Mouse (Mus musculus): ENCODE measurements around the gene Spem1.

The Spem1 gene

GRCm38 (mm10) chr11:69836703-69837576 is 15.0 kb upstream of the Spem1 start:
- no peak for DNase-seq (ENCODE audit: low read depth, low spot score)

DNA sequence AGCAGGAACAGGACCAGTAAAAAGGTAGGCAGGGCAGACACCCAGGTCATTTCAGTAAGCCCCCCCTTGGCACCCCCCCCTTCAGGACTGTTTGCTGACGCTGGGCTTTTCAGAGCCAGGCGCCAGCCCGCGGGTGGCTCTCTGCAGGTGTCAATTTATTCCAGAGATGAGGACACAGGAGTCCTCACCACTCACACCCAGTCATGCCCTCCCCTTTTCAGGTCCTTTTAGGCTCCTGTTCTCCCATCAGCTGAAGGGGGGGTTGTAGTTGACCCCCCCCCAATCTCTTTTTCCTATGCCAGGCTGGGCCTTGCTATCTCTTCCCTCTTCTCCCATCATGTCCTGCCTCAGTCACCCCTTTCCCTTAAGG is 14.0 kb upstream of the Spem1 start:
- no peak for DNase-seq (ENCODE audit: low read depth, low spot score)

GRCm38 (mm10) chr11:69835326-69835965 is 13.5 kb upstream of the Spem1 start:
- DNase-seq (ENCODE audit: low read depth, low spot score), result no peak

- DNase-seq (ENCODE audit: low read depth, low spot score), result no peak
These were observed 12.1 kb upstream of the Spem1 start for GRCm38 (mm10) chr11:69834001-69834549.

DNA sequence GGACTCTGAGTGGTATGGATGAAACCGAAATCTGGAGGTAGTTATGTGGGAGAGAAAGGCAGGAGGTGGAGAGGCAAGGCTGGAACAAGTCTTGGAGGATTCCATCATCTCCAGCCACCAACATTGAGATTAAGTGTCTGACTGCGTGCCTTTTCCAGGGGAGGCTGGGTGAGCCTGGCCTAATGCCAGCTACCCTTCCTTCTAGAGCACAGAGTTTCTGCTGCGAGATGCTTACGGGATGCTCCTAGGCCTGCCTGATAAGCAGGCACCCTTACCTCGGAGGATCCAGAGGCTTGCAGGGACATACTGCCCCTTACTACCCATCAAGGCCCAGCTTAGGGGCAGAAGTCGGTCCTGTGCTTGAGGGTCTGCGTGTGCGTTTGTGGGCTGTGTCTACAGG is 11.6 kb upstream of the Spem1 start:
- DNase-seq (ENCODE audit: low read depth, low spot score), result no peak

- DNase-seq (ENCODE audit: low read depth, low spot score), result no peak
These were observed 6.9 kb upstream of the Spem1 start for GRCm38 (mm10) chr11:69828832-69829231.

GRCm38 (mm10) chr11:69823456-69823855 is 1.5 kb upstream of the Spem1 start:
- DNase-seq (ENCODE audit: low read depth, low spot score), result no peak

- no peak for DNase-seq (ENCODE audit: low read depth, low spot score)
These were observed 3.1 kb downstream of the Spem1 start for GRCm38 (mm10) chr11:69818871-69819270.

DNA sequence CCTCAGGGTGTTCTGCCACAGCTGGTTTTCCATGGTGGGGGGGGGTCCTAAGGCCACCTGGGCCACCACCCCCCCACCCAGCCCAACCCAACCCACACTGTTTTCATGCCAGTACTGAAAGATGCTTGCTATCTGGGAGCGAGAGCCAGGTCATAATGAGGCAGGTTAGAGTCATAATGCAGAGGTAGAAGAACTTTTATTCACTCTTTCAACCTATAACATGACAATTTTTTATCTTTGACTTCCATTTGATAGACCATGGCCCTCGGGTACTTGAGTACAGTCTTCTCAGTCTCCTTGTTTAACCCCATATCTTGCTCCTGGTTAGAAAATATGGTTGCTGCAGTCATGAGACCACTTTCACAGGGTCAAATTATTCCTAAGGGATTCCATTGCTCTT is 3.6 kb downstream of the Spem1 start, which contains the start of gene Spem2:
Gene Spem2, minus strand, starts transcription at position 101 of the 400 bp plus-strand sequence.
- DNase-seq (ENCODE audit: low read depth, low spot score), result no peak

- DNase-seq (ENCODE audit: low read depth, low spot score), result no peak
These were observed 5.5 kb downstream of the Spem1 start for GRCm38 (mm10) chr11:69816520-69816919.

DNA sequence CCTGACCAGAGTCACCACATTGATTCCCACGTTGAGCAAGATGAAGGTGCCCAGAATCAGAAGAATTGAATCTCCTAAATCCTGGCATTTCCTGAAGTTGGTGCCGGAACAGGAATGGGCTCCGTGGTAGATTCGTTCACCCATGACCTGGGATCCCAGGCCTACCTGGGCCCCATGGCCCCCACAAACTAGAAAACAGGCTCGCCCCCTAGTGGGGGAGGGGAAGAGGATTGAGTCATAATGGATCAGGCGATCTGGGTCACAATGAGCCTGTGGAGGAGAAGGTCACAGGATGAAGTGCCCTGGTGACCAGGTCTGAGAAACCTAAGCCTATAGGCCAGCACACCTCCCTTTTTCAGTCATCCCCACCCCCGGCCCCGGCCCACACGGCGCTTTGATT is 6.8 kb downstream of the Spem1 start, which contains the start of gene Gm39566:
Gene Gm39566, minus strand, starts transcription at position 144 of the 400 bp plus-strand sequence.
- no peak for DNase-seq (ENCODE audit: low read depth, low spot score)

DNA sequence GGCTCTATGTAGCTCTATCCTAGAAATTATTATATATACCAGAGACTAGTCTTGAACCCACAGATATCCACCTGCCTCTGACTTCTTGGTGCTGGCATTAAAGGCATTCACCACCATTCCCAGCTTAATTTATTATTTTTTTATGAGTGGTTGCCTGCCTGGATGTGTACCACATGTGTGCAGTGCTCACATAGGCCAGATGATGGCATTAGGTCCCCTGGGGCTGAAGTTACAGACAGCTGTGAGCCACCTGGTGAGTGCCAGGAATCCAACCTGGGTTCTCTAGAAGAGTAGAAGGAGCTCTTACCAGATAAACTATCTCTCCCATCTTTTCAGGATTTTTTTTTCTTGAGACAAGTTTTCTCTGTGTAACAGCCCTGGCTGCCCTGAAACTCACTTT is 11.7 kb downstream of the Spem1 start:
- no peak for DNase-seq (ENCODE audit: low read depth, low spot score)

- DNase-seq (ENCODE audit: low read depth, low spot score), result no peak
These were observed 14.3 kb downstream of the Spem1 start for GRCm38 (mm10) chr11:69807641-69808040.

DNA sequence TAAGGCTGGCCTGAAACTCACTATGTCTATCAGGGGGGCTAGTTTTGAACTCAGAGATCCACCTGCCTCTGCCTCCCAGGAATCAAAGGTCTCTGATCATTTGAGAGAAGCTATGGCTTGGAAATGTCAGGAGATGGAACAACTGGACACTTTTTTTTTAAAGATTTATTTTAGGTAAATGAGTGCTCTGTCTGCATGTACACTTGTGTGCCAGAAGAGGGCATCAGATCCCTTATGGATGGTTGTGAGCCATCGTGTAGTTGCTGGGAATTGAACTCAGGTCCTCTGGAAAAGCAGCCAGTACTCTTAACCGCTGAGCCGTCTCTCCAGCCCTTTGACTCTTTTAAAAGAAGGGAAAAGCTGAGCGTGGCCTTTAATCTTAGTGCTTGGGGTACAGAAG is 15.6 kb downstream of the Spem1 start:
- no peak for DNase-seq (ENCODE audit: low read depth, low spot score)

- no peak for DNase-seq (ENCODE audit: low read depth, low spot score)
These were observed 16.7 kb downstream of the Spem1 start, which contains the start of gene Tmem102 for GRCm38 (mm10) chr11:69804972-69805909. Tmem102 (minus strand) TSS chr11:69805624.

GRCm38 (mm10) chr11:69804652-69804940 is 17.4 kb downstream of the Spem1 start:
- DNase-seq (ENCODE audit: low read depth, low spot score), result no peak

DNA sequence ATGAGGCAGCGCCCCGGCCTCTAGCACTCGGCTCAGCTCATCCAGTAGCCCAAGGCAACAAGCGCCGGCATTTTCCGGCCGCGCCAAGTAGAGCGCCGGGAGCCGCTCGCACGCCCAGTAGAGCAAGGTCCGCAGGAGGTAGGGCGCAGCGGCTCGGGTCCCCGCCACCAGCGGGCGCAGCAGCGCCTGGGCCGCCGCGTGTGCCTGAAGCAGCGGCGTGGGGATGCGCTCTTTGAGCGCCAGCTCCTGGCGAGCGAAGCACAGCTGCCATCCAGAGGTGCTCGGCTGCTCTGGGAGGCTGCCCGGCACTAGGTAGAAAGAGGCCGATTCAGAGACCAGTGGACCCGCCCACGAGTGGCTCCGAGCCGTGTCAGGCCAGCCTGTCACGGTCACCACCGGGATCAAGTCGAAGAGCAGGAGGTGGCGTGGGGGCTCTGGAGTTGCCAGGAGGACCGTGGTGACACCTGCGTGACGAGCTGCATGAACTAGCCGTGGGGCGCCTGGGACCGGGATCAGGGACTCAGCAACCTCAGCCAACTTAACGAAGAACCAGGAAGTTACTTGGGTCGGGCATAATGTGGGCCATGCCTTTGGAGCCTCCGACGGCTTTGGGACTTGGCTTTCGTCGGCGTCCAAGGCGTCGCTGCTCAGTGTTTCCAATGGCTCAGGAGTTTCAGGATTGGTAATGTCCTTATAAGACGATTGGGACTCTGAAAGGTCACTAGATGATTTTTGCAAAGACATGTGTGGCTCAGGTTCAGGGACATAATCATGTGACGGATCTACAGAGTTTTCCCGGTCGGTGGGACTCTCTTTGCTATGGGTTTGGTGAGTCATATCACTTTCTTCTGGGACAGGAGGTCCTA is 18.0 kb downstream of the Spem1 start:
- DNase-seq (ENCODE audit: low read depth, low spot score), result no peak

DNA sequence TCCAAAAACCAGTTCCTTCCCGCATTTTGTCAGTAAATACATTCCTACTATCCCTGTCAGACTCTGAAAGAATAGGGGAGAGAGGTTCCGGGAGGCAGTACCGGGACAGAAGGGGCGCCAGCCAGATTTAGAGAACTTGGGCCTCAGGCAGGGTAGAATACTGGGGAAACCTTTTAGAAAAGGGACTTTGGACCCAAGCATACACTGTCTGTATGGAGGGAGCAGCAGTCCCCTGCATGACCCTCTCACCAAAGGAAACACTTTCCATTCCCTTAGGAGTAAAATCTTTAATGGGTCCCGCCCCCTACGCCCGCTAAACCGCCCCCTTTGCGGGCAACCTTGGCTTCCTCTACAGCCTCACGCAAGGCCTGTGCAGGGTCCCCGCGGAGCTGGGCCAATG is 18.7 kb downstream of the Spem1 start:
- no peak for DNase-seq (ENCODE audit: low read depth, low spot score)

GRCm38 (mm10) chr11:69802648-69803105 is 19.3 kb downstream of the Spem1 start:
- peak; percentile 61 for DNase-seq (ENCODE audit: low read depth, low spot score)

DNA sequence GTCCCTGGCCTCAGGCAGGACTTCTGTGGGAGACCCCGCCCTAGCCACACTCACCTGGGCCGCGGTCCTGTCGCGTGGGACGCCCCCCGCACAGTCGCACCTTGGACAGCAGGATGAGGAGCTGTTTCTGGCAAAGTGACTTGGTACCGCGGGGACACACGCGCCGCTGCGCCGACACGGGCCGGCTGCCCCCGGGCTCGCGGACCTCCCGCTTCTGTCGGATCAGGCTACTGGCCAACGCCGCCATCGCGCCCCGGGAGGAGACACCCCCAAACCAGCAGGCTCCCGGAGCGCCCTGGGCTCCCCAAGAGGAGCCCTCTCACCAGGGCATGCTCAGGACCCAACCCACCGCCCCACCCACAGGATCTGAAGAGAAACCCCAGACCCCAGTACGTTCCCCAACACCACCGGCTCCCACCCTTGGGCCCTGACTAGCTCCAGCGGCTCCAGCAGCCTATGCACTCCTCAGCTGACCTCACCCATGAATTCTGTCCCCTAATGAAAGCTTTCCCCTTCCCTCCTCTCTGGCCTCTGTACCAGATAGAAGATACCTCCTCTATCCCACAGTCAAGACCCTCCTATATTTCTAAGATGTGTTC is 20.5 kb downstream of the Spem1 start, which contains the start of gene Fgf11:
Gene Fgf11, minus strand, starts transcription at position 479 of the 599 bp plus-strand sequence.
- no peak for DNase-seq (ENCODE audit: low read depth, low spot score)

Data from telencephalon, adult 2 months (tissue).